Mouse (Mus musculus) yolk sac, embryonic 10.5 days (tissue): ENCODE measurements around the gene Igf2r.

Source experiments
- DNase-seq: peaks from one replicate; pipeline ENCODE4 v3.0.0-alpha.2; 2017; ENCODE audit warnings: low spot score

The Igf2r gene

GRCm38 (mm10) chr17:12769380-12769921 is at the start of gene Igf2r:
Igf2r (minus strand) TSS chr17:12769664.
- DNase-seq, result peak; percentile 86

GRCm38 (mm10) chr17:12815885-12816284 is 46.4 kb upstream of the Igf2r start:
- no peak for DNase-seq

- DNase-seq, result peak; percentile 69
Measured at GRCm38 (mm10) chr17:12814502-12814901, 45.0 kb upstream of the Igf2r start.

GRCm38 (mm10) chr17:12810973-12811303 is 41.5 kb upstream of the Igf2r start:
- DNase-seq, result no peak

- DNase-seq, result peak; percentile 82
Measured at GRCm38 (mm10) chr17:12810103-12810972, 40.9 kb upstream of the Igf2r start.

- DNase-seq, result no peak
Measured at GRCm38 (mm10) chr17:12808851-12809250, 39.4 kb upstream of the Igf2r start.

- DNase-seq, result no peak
Measured at GRCm38 (mm10) chr17:12804584-12805445, 35.4 kb upstream of the Igf2r start.

- no peak for DNase-seq
Measured at GRCm38 (mm10) chr17:12801861-12802540, 32.5 kb upstream of the Igf2r start.

GRCm38 (mm10) chr17:12799368-12800275 is 30.2 kb upstream of the Igf2r start:
- no peak for DNase-seq

- no peak for DNase-seq
Measured at GRCm38 (mm10) chr17:12798571-12798970, 29.1 kb upstream of the Igf2r start.

- peak; percentile 40 for DNase-seq
Measured at GRCm38 (mm10) chr17:12797427-12798029, 28.1 kb upstream of the Igf2r start.

GRCm38 (mm10) chr17:12796633-12797032 is 27.2 kb upstream of the Igf2r start:
- DNase-seq, result peak; percentile 57

GRCm38 (mm10) chr17:12793660-12794406 is 24.4 kb upstream of the Igf2r start:
- peak; percentile 41 for DNase-seq

GRCm38 (mm10) chr17:12792422-12793206 is 23.1 kb upstream of the Igf2r start:
- DNase-seq, result peak; percentile 90

GRCm38 (mm10) chr17:12791420-12791819 is 22.0 kb upstream of the Igf2r start:
- peak; percentile 44 for DNase-seq

GRCm38 (mm10) chr17:12791079-12791406 is 21.6 kb upstream of the Igf2r start:
- no peak for DNase-seq

- peak; percentile 89 for DNase-seq
Measured at GRCm38 (mm10) chr17:12790353-12791078, 21.1 kb upstream of the Igf2r start.
